Mouse (Mus musculus): ENCODE measurements around the gene Rora. TPM values are rescaled to one million over a fixed set of nuclear protein-coding genes. Genes with fewer than 3 reads are reported as not detected.

Gene Rora
- polyA plus RNA-seq, 1 experiment from 2014 or later = 9.0 TPM

DNA sequence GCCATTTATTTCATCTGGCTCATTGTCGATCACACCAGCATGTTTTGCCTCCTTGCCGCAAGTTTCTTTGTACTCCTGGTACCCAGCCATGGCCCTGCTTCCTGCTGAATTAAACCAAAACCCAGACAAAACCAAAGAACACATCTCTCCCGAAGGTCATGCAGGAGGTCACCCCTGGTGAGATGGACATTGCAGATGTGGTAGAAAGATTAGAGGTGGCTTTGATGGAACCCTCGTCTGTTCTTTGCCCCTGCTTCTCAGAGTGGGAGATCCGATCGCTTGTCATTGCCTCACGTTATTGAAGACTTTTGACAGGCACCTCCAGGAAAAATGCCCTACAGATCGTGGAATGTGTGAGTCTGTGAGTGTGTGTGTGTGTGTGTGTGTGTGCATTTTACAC, 616.8 kb downstream of the Rora start:
- in situ Hi-C loops (cut with MboI; ENCODE audit: low pct_unique_long_range_greater_than_20kb) = no loop called here
- TF ChIP-seq CTCF (IDR thresholded peaks at IDR 0.05) = no peak
- ChIA-PET CTCF (no interaction called here), POLR2A (no interaction called here)
- peaks cover 11% of the 10 kb centered on the region for H3K27me3 ChIP-seq
- ATAC-seq (no peak), DNase-seq (ENCODE audit: low read depth, low spot score) (no peak)

DNA sequence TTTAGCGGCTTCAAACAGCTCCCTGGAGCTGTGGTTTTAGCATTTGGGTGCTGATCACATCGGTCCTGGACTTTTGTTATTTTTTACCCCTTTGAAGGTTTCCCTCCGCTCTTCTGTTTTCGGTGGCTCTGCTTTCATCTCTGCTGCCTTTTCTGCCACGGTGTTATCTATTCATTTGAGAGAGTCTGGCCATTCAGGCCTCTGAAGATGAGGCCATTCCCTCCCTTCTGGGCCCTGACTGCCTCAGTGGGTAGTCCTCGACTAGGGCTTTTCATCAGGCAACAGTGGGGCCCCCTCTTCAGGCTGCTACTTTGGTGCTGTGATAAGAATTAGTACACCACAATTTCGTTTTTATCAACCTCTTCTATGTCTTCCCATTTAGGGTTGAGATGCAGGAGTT, 617.3 kb downstream of the Rora start:
- CTCF ChIA-PET = no interaction called here
- DNase-seq (ENCODE audit: low read depth, low spot score) = no peak
- in situ Hi-C loops (cut with MboI; ENCODE audit: low pct_unique_long_range_greater_than_20kb) = no loop called here
- no peak for ATAC-seq
- no peak for TF ChIP-seq CTCF (IDR thresholded peaks at IDR 0.05)
- POLR2A ChIA-PET = no interaction called here
- peaks cover 11% of the 10 kb centered on the region for H3K27me3 ChIP-seq

DNA sequence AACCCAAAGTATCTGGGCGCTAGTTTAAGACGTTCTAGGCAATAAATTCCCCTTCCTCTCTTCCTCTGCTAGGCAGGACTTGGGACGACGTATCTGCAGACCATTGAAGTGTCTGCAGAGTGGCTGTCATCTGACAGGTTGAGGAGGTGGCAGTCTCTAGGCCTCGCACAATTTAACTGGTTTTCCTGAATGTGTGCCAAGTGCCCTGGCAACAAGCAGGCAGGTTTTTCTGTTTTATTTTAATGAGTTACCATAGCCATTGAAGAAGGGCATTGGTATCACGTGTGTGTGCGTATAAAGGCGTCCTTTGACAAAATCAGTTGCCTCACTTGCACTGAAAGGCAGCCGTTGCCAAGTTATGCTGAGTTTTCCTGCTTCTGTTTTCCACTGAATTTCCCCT, 619.3 kb downstream of the Rora start:
- peaks cover 6% of the 10 kb centered on the region for H3K27me3 ChIP-seq
- POLR2A ChIA-PET = no interaction called here
- CTCF ChIA-PET = no interaction called here
- in situ Hi-C loops (cut with MboI; ENCODE audit: low pct_unique_long_range_greater_than_20kb) = no loop called here
- TF ChIP-seq CTCF (IDR thresholded peaks at IDR 0.05) = no peak
- no peak for DNase-seq (ENCODE audit: low read depth, low spot score)
- no peak for ATAC-seq

DNA sequence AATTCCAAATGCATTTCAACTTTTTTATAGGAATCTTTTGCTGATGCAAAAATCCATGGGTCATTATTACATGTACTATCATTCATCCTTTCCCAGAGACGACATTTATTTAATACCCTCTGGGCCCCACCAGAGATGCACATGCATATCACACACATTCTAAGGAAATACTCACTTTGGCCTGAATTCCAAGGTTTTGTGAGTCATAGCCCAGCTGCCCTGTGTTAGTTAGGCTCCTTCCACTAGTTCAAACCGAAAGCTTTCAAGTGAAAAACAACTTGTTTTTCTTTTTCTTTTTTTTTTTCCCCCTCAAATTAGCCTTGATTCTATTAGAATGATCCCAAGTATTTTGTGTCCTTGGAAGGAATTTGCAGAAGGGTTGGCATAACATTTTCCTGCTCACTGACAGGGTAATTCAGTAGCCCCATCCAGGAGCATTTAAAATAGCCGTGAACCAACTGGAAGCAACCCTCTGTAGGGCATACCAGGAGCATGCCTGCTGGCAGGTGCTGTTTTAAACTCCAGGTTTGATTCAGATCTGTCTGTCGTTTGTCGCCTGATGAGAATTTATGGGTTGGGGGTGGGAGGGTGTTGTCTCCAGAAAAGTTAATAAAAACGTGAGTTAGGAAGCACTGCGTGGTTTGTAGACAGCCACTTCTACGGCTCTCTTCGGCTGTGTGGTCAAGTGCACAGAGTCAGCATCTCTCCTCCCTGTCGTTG, 621.3 kb downstream of the Rora start:
- DNase-seq (ENCODE audit: low read depth, low spot score) = no peak
- no peak for ATAC-seq
- in situ Hi-C loops (cut with MboI; ENCODE audit: low pct_unique_long_range_greater_than_20kb) = loop anchor here (25.0 kb wide), 1 partner anchor 188 kb away; no protein-coding TSS in a partner anchor
- ChIA-PET CTCF (no interaction called here), POLR2A (no interaction called here)
- peaks cover 9% of the 10 kb centered on the region for H3K27me3 ChIP-seq
- TF ChIP-seq CTCF (IDR thresholded peaks at IDR 0.05) = no peak

DNA sequence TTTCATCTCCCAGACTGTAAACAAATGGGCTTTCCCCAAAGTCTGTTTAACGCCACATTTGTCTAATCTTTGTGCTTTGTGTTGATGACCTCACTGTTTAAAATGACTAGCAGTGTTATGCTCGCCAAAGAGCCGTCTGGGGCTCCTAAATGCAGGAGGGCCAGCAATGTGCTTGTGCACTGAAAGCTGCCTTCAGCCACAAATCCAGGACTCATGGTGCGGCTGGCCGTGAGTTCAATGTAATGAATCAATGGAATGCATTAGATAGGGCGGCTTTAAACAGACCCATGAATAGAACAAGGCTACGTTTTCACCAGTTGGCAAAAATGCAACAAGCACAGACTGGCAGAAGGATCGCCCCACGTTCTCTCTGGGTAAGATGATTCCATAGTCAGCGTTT, 623.7 kb downstream of the Rora start:
- in situ Hi-C loops (cut with MboI; ENCODE audit: low pct_unique_long_range_greater_than_20kb) = loop anchor here (25.0 kb wide), 1 partner anchor 190 kb away; no protein-coding TSS in a partner anchor
- ChIA-PET CTCF (no interaction called here), POLR2A (no interaction called here)
- TF ChIP-seq CTCF (IDR thresholded peaks at IDR 0.05) = no peak
- DNase-seq (ENCODE audit: low read depth, low spot score) (no peak), ATAC-seq (no peak)
- H3K27me3 ChIP-seq = peaks cover 12% of the 10 kb centered on the region

DNA sequence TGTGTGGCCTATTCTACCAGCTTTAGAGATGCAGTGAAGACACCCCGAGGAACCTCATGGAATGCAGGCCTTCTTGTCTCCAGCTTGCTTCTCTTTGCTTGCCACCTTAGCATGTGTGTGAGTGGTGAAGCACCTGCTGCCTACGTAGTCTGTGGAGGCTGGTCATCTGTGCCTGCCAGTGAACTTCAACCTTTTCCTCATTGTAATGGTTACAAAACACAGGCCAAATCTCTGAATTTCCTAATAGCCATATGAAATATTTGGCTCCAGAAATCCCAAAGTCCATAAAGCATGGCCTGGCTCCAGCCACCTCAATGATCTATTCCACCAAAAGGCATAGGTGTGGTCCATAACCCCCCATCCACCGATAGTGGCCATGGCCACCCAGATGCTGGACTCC, 631.4 kb downstream of the Rora start:
- CTCF ChIA-PET = no interaction called here
- DNase-seq (ENCODE audit: low read depth, low spot score) = no peak
- no peak for TF ChIP-seq CTCF (IDR thresholded peaks at IDR 0.05)
- ATAC-seq = no peak
- H3K27me3 ChIP-seq = peaks cover 5% of the 10 kb centered on the region
- POLR2A ChIA-PET = no interaction called here
- in situ Hi-C loops (cut with MboI; ENCODE audit: low pct_unique_long_range_greater_than_20kb) = loop anchor here (25.0 kb wide), 1 partner anchor 198 kb away; no protein-coding TSS in a partner anchor

DNA sequence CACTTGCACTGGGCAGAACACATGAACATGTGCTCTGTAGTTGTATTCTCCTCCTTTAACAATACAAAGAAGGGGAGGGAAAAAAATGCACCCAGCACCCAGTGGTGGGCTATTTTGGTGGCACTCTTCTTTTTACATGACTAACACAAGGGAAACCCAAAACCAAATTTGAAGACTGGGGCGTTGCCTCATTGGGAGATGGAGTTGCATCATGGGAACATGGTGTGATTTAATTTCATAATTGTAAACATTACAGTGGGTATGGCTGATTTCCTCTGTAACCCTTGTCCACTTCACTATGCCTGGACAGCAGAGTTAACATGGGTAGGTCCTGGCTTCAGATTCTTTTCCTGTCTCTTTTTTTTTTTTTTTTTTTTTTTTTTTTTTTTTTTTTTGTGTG, 634.5 kb downstream of the Rora start:
- TF ChIP-seq CTCF (IDR thresholded peaks at IDR 0.05) = no peak
- DNase-seq (ENCODE audit: low read depth, low spot score) (no peak), ATAC-seq (no peak)
- POLR2A ChIA-PET = no interaction called here
- no peaks in the 10 kb centered on the region for H3K27me3 ChIP-seq
- in situ Hi-C loops (cut with MboI; ENCODE audit: low pct_unique_long_range_greater_than_20kb) = loop anchor here (25.0 kb wide), 1 partner anchor 201 kb away; no protein-coding TSS in a partner anchor
- CTCF ChIA-PET = no interaction called here

DNA sequence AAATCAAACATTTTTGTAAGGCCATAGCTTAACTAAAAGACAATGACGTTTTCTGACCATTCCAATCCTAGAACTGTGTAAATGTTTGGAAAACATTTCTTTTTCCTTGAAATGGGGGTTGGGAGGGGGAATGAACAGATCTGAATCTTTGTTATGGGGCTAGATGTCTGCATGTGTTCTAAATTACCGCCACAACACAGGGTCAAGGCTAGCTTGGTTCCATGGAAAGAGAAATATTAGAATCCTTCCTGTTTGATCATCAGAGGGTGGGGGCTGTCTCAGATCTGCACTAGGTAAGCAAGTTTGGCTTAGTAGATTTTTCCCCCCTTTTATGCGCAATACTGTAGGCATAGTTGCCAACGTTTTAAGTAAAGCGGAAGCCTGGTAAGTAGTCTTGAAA, 635.0 kb downstream of the Rora start:
- DNase-seq (ENCODE audit: low read depth, low spot score) (no peak), ATAC-seq (no peak)
- ChIA-PET CTCF (no interaction called here), POLR2A (no interaction called here)
- no peaks in the 10 kb centered on the region for H3K27me3 ChIP-seq
- TF ChIP-seq CTCF (IDR thresholded peaks at IDR 0.05) = no peak
- in situ Hi-C loops (cut with MboI; ENCODE audit: low pct_unique_long_range_greater_than_20kb) = loop anchor here (25.0 kb wide), 1 partner anchor 201 kb away; no protein-coding TSS in a partner anchor

DNA sequence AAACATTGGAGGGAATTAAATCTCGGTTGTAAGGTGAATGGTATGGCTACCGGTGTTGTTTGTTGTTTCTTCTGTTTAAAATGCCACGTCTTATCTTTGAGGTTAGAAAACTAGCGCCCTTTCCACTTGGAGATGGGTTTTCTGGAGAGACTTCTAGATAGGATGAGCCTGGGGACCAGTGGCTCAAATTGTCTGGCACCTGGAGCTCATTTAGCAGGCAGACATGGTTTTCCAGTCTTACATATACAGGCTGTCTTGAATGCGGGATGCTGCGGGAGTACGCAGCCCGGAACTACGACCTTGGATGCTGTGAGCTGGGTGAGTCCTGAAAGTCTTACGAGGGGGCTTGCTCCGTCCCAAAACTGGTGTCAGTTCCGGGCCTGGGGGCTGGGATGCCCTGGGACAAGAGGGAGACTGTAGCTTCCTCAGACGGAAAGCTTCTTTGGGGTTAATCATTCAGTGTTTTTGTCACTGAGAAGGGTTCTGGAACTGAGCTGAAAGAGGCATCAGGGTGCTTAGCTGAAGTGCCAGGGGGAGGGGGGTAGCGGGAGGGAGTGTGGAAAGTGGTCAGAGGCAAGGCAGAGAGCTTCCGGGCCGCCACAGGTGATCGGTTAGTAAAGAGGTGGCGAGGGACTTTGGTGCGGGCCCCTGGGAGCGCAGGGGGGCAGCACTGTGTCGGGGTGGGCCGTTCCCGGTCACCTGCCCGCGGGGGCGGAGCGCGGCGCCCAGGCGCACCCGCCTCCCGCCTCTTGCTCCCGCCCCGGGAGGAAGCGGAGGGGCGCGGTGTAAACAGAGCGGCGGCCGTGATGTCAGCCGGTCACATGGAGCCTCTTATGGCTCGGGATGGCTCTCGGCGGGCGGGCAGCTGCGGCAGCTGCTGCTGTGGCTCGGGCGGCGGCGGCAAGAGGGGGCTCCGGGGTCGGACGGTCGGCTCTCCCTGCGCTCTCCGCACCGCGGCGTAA, 635.8 kb downstream of the Rora start:
- in situ Hi-C loops (cut with MboI; ENCODE audit: low pct_unique_long_range_greater_than_20kb) = loop anchor here (5.0 to 25.0 kb wide), 4 partner anchors 92 to 1275 kb away; no protein-coding TSS in a partner anchor
- no peak for DNase-seq (ENCODE audit: low read depth, low spot score)
- CTCF ChIA-PET = interaction anchor here (1.3 kb wide), 1 partner anchor 9 kb away, joined by 4 read pairs; no protein-coding TSS in a partner anchor
- TF ChIP-seq CTCF (IDR thresholded peaks at IDR 0.05) = no peak
- H3K27me3 ChIP-seq = no peaks in the 10 kb centered on the region
- peak; percentile 96 for ATAC-seq
- POLR2A ChIA-PET = interaction anchor here (0.6 to 0.7 kb wide), 2 partner anchors 17 to 103 kb away, joined by 3 read pairs; no protein-coding TSS in a partner anchor

DNA sequence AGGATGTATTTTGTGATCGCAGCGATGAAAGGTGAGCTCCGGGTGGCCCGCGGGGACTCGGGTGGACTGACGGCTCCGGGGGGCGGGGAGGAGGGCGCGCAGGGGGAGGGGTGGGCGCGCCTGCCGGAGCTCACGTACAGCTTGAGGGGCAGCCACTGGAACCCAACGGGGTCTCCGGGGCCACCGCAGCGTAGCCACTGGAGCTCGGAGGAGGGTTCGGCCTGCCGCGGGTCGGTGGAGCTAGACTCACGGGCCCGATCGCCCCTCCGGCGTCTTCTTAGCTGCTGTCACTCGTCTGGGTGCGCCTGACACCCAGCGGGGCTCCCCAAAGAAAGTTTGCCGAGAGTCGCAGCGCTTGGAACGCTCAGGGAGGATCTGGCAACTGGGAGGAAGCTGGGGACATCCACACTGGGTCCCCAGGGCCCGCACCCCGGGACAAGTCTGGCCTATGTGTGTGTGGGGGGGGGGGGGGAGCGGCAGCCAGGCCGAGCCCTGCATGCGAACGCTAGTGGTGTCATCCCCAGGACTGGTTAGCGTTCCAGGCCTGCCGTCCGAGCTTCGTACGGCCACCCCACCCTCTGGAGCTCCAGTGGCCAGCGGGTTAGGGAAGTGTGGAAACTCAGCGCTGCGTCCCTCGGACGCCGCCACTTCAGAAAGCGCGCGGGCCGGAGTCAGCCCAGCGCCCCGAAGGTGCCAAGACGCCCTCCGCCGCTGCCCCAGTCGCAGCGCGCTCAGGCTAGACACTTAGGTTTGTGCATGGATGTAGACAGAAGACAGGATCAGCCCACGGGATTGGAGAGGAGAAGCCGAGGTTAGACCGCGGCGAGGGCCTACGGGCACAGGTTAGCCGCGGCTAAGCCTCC, 636.7 kb downstream of the Rora start:
- ATAC-seq (peak; percentile 46), DNase-seq (ENCODE audit: low read depth, low spot score) (no peak)
- H3K27me3 ChIP-seq = no peaks in the 10 kb centered on the region
- in situ Hi-C loops (cut with MboI; ENCODE audit: low pct_unique_long_range_greater_than_20kb) = loop anchor here (5.0 to 25.0 kb wide), 4 partner anchors 93 to 1275 kb away; no protein-coding TSS in a partner anchor
- ChIA-PET POLR2A (interaction anchor here (0.7 to 0.9 kb wide), 2 partner anchors 62 to 74 kb away, joined by 3 read pairs; no protein-coding TSS in a partner anchor), CTCF (interaction anchor here (1.2 to 1.3 kb wide), 2 partner anchors 10 to 17 kb away, joined by 3 to 4 read pairs; no protein-coding TSS in a partner anchor)
- TF ChIP-seq CTCF (IDR thresholded peaks at IDR 0.05) = no peak

All from Patski (cell line).